Mouse (Mus musculus): ENCODE measurements around the gene Dct.

The Dct gene

GRCm38 (mm10) chr14:118051975-118052630, at the start of gene Dct:
TSS of gene Dct (minus strand) at chr14:118052244.
- no peak for DNase-seq (ENCODE audit: low spot score)

DNA sequence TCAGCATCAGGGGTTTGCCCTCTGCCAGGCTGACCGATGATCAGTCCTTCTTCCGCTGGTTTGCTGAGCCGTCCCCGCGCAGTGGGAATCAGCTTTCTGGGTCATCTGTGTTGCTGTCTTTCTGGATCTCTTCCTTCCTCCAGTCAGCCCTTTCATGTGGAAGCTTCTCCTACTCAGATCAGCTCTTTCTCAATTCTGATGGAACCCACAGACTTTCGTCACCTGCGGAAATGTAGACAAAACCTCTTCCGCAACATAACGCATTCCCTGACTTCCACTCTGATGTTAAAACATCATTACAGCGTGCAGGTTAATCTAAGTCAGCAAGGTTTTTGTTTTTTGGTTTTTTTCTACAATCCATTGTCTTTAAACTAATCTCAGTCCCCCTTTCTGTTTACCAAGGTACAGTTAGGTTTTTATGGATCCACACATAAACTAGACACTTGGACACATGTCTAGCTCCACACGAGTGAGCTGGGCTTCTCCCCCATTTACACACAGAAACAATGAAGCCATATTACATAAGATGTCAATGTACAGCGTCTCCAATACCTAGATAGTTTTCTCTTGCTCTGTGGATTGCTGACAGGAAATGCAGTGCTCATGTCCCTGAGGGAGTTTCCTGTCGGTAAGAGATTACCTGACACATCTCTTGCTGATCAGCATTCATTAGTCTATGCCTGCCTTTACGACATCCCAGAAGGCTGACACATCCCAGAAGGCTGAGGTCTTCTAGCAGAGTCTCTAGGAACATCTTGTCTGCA, 49.4 kb upstream of the Dct start:
- DNase-seq (ENCODE audit: low spot score): no peak

DNA sequence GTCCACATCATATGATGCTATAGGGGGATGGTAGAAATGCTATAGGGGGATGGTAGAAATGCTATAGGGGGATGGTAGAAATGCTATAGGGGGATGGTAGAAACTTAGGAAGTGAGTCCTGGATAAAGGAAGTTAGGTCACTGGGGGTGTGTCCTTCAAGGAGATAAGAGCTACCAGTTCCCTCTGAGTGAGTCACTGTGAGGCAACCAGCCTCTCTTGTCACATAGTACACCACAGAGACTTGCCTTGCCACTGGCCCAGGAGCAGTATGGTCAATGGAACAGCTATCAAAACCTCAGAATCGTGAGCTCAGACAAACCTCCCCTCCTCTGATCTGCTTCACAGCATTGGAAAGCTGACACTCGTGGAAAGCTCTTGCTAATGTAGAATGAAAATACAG, 46.2 kb upstream of the Dct start:
- DNase-seq (ENCODE audit: low spot score): no peak

DNA sequence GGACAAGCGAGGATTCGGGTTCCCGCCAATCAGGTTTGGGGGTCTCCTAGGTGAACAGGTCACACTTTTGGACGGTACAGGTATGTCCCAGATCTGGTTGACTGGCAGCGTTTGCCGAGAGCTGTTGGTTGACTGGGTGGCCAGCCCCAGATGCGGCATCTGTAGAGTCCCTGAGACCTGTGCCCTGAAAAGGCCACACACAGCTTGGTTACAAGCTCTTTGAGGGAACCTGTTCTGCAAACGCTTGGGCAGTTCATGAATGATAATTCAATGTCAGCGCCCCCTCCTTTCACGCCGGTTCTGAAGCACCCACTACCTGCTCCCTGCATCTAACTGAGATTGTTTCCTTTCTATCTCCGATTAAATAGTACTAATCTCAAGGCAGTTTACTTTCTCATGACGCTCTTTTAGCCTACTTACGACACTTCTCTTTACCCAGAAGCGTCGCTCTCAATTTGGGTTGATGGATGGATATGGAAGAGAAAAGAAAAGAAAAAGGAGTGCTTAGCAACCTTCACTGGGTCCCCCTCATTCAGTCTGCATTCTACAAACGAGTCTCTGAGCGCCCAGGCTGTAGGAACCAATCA, 37.9 kb upstream of the Dct start:
- DNase-seq (ENCODE audit: low spot score): no peak

DNA sequence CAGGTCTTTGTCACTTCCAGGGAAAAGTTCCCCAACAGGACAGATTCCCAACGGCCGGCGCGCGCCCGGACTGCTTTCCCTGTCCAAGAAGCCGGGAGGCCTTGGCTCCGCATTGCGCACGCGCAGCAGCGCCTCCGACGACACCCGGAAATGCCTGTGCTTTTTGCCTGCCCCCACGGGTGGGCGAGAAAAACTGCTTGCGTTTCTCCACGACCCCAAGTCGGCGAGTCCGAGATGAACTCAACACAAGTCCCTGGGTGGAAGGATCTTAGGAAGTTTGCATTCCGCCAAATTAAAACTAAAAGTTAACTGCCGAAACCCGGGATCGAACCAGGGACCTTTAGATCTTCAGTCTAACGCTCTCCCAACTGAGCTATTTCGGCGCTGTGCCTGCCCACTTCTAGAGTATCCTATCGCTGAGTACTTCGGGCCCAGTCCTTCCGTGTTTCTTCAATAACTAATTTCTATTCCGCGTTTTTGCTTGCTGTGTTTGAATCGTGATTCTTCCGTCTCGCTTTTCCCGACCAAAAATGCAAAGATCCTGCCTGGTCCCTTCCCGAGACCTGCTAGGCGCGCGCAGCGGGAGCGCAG, 37.3 kb upstream of the Dct start:
- peak; percentile 94 for DNase-seq (ENCODE audit: low spot score)

DNA sequence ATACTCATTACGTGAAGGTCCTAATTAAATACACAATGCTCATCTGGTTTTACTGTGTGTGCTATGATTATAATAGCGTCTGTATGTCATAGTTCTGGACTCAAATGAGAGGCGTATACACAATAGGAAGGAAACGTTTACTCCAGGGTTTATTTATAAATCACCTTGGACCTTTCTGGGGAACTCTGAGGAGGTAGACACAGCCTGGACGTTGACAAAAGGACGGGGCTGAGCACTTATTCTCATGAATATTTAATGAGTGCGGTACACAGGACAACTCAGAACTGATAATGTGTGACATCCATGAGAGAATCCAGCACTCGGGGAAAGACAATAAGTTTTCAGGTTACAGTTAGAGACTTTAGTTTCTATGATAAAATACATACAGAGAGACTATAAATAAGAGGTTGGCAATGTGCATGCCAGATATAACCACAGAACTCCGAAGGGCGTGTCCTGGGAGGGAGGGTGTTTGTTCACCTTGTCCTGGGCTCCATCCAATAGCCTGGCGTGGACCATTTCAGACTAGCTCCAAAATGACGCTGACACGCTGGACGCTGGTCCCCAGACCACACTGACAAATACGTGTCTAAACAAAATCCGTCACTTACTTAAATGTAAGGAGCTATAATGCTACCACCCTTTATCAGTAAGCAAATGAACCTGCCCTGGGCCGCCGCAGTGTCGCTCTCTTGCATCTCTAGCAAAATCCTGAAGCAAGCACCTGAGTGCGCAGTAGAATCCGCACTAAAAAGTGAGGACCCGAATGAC, 36.6 kb upstream of the Dct start:
- DNase-seq (ENCODE audit: low spot score): peak; percentile 36

- no peak for DNase-seq (ENCODE audit: low spot score)
These were observed 34.4 kb upstream of the Dct start for GRCm38 (mm10) chr14:118086271-118087035.

- no peak for DNase-seq (ENCODE audit: low spot score)
These were observed 31.8 kb upstream of the Dct start for GRCm38 (mm10) chr14:118083851-118084250.

GRCm38 (mm10) chr14:118080606-118081005, 28.6 kb upstream of the Dct start:
- DNase-seq (ENCODE audit: low spot score): no peak

GRCm38 (mm10) chr14:118070100-118070499, 18.1 kb upstream of the Dct start:
- no peak for DNase-seq (ENCODE audit: low spot score)

DNA sequence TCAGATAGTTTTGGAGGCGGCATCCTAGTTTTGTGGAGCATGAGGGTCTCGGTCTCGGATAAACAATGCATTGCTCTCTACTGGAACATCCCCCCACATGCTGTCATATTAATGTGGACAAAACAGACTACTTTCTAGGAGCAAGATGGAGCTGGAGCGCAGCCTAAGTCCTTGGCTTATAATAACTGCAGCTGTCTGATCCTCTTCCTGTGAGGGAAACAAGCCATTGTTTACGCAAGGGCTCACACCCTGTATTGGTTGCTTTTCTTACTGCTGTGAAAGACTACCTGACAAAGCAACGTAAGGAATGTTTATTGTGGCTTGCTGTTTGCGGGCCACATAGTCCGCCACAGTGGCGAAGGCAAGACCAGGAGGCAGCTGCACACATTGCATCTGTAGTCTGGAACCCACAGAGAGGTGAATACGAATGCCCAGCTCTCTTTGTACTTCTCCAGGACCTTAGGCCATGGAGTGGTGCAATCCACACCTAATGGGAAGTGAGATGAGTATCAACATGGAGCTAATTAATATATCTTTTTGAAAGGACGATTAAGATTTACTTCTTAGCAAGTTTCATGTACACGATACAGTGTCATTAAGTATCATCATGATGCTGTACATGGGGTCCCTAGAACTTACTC, 17.5 kb upstream of the Dct start:
- no peak for DNase-seq (ENCODE audit: low spot score)

- DNase-seq (ENCODE audit: low spot score): no peak
These were observed 9.9 kb upstream of the Dct start for GRCm38 (mm10) chr14:118061766-118062432.

DNA sequence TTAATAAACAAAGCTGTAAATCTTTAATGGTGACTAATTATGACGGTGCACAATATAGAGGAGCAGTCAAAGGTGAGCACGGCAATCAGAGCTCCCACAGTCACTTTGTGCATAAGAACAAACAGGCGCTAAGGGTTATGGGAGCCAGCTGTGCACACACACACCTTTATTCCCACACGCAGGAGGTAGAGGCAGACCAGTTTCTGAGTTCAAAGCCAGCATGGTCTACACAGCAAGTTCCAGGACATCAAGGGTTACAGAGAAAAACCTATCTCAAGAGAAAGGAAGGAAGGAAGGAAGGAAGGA, 6.5 kb upstream of the Dct start:
- DNase-seq (ENCODE audit: low spot score): no peak

GRCm38 (mm10) chr14:118057696-118058580, 5.9 kb upstream of the Dct start:
- DNase-seq (ENCODE audit: low spot score): no peak

- DNase-seq (ENCODE audit: low spot score): no peak
These were observed 726 bp upstream of the Dct start for GRCm38 (mm10) chr14:118052770-118053169.

- no peak for DNase-seq (ENCODE audit: low spot score)
These were observed 648 bp downstream of the Dct start for GRCm38 (mm10) chr14:118051396-118051795.

DNA sequence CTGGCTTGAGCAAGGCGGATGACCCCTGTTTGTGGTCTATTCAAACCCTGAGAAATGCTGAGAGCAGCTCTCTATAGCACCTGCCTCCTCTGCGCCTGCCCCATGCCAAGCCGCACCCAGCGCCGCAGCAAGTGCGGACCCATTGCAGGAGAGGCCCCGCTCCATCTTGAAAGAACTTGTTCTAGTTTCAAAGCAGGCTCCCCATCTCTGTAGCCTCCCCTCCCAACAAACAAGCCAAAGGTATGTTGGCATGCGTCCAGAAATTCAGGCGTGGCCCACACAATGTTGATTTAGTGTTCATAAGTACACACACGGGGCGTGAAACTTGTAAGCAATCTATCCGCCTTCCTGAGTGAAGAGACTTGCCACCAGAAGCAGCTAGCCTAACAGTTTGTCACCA, 1.1 kb downstream of the Dct start:
- DNase-seq (ENCODE audit: low spot score): peak; percentile 50

- DNase-seq (ENCODE audit: low spot score): no peak
These were observed 1.6 kb downstream of the Dct start for GRCm38 (mm10) chr14:118050431-118050830.

DNA sequence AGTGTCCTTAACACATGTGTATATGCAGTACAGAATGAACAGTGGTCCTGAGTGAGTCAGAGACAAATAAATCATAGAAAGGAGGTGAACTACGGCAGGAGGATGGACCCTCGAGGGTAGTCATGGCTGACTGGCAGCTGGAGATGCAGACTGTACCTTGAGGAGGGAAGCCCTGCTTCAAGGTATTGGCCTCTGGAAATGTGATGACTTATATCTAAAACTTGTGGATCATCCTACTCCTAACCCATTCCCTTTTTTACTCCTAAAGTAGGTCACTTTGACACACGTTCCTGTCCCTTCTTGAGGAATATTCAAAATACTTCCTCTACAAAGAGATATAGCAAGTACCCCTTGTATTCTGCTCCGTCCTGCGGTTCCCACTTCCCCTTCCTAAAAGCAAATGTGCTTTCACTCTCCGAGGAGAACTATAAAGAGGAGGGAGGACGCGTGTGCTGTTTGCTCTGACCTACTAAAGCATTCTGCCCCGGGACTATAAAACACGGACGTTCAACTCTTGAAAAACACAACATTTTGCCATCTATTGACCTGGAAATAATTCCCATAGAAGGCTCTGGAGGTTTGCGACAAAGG, 2.3 kb downstream of the Dct start:
- DNase-seq (ENCODE audit: low spot score): no peak
